Mouse (Mus musculus): ENCODE results near the gene Slco3a1. TPM values are rescaled to one million over a fixed set of nuclear protein-coding genes. Genes with fewer than 3 reads are reported as not detected.
A peak's percentile ranks its signal among the peaks of the same experiment; 100 is the strongest.

Gene Slco3a1
- polyA plus RNA-seq, 1 experiment from 2014 or later, result 12.4 TPM

DNA sequence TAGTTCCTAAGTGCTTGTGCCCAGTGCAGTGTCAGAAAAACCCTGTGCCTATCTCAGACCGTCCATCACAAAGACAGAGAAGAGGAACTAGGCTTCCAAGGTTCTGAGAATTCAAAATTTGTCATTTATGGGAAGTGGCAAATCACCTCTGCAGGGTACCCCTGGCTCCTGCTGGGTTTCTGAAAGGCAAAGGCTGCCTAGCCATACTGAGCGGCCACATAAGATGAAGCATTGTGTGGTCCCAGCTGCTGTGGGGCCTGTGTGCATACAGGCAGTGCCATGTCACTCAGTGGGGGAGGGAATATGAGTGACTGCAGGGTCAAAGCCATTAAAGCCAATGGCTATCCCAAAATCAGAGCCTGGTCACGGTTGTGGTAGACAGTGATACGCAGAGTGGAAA is 31.5 kb downstream of the Slco3a1 start:
- Histone ChIP-seq H3K27me3 (replicated peaks; ENCODE audit: control insufficient read depth, insufficient read depth, low read length) (0 out of 2 replicates have a peak, but pooled peaks cover 3% of the 10 kb centered on the region), H3K9ac (ENCODE audit: low read length) (no peak overlapping the region), H3K9me3 (replicated peaks; ENCODE audit: control insufficient read depth, low read length) (no peaks in the 10 kb centered on the region), H3K4me1 (ENCODE audit: control insufficient read depth, insufficient read depth, low read length) (no peaks in the 10 kb centered on the region), H3K27ac (ENCODE audit: low read depth, low read length) (no peak overlapping the region), H3K4me3 (ENCODE audit: low read depth, low read length) (no peak overlapping the region), H3K4me2 (ENCODE audit: low read length) (no peak overlapping the region), H3K36me3 (ENCODE audit: control insufficient read depth, insufficient read depth, low read length) (no peaks in the 10 kb centered on the region)
- no peak for ATAC-seq
- DNase-seq (ENCODE audit: low spot score), result no peak
- WGBS, result 48% methylated on average over 4 of the region's 4 CpGs

DNA sequence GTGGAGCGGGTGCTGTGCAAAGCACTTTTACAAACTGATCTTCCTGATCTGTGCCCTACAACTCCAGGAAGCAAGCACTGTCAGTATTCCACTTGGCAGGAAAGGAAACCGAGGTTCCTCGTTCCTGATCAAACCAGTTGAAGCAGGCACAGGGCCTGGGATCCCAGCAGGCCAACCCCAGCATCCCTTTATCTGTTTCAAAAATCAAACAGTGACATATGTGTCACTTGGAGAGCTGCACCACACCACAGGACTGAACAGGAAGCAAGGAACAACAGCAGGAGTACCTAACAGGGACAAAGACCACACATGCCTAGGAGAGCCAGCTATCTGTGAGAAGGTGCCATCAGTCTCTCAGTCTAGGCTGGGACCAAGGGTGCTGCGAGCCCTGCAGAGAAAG is 32.3 kb downstream of the Slco3a1 start:
- Histone ChIP-seq H3K36me3 (ENCODE audit: control insufficient read depth, insufficient read depth, low read length) (no peaks in the 10 kb centered on the region), H3K4me3 (ENCODE audit: low read depth, low read length) (no peak overlapping the region), H3K9me3 (replicated peaks; ENCODE audit: control insufficient read depth, low read length) (no peaks in the 10 kb centered on the region), H3K27ac (ENCODE audit: low read depth, low read length) (no peak overlapping the region), H3K4me2 (ENCODE audit: low read length) (no peak overlapping the region), H3K4me1 (ENCODE audit: control insufficient read depth, insufficient read depth, low read length) (no peaks in the 10 kb centered on the region), H3K27me3 (replicated peaks; ENCODE audit: control insufficient read depth, insufficient read depth, low read length) (0 out of 2 replicates have a peak, but pooled peaks cover 3% of the 10 kb centered on the region), H3K9ac (ENCODE audit: low read length) (no peak overlapping the region)
- WGBS, result 80% methylated on average over 4 of the region's 4 CpGs
- ATAC-seq, result no peak
- DNase-seq (ENCODE audit: low spot score), result no peak

DNA sequence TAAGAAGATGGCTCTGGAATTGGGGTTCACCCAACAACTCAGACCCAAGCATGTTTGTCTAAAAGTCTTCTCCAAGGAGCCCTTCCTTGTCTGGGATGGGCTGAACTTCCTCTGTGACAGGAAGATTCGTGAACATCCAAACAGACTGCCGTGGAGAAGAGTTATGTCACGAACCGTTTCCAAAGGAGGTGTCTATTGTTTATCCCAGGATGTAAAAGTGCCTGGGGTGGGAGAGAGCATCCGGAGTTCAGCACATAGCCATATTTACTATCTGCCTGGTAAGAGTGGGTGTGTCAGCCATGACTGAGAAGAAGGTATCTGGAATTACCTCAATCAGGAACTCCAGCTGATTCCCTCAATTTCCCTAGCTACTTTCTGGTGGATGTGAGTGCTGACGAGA is 35.2 kb downstream of the Slco3a1 start:
- no peak overlapping the region for H3K9ac ChIP-seq (ENCODE audit: low read length)
- H3K9me3 ChIP-seq (replicated peaks; ENCODE audit: control insufficient read depth, low read length), result no peaks in the 10 kb centered on the region
- no peak overlapping the region for H3K4me2 ChIP-seq (ENCODE audit: low read length)
- ATAC-seq, result no peak
- H3K27me3 ChIP-seq (replicated peaks; ENCODE audit: control insufficient read depth, insufficient read depth, low read length), result 0 out of 2 replicates have a peak, but pooled peaks cover 3% of the 10 kb centered on the region
- no peak overlapping the region for H3K4me3 ChIP-seq (ENCODE audit: low read depth, low read length)
- H3K4me1 ChIP-seq (ENCODE audit: control insufficient read depth, insufficient read depth, low read length), result no peaks in the 10 kb centered on the region
- no peaks in the 10 kb centered on the region for H3K36me3 ChIP-seq (ENCODE audit: control insufficient read depth, insufficient read depth, low read length)
- 84% methylated on average over 6 of the region's 6 CpGs for WGBS
- DNase-seq (ENCODE audit: low spot score), result no peak
- H3K27ac ChIP-seq (ENCODE audit: low read depth, low read length), result no peak overlapping the region

DNA sequence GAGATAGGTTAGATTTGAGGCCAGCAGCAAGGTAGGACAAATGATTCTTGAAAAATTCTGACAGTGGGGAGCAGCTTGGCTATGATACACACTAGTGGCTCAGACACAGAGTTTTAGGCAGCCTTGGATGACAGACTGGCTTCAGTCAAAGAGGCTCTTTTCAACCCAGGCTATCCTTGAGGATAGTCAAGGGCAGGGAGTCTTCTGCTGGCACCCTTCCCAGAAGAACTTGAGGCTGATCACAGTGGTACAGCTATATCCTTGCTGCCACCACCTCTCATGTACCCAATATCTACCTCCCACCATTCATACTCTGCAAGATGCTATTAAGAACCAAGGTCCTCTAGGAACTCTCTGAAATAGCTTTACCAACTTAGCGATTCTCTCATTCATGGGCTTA is 35.8 kb downstream of the Slco3a1 start:
- Histone ChIP-seq H3K9me3 (replicated peaks; ENCODE audit: control insufficient read depth, low read length) (no peaks in the 10 kb centered on the region), H3K36me3 (ENCODE audit: control insufficient read depth, insufficient read depth, low read length) (no peaks in the 10 kb centered on the region), H3K27ac (ENCODE audit: low read depth, low read length) (no peak overlapping the region), H3K9ac (ENCODE audit: low read length) (no peak overlapping the region), H3K4me1 (ENCODE audit: control insufficient read depth, insufficient read depth, low read length) (no peaks in the 10 kb centered on the region), H3K4me3 (ENCODE audit: low read depth, low read length) (no peak overlapping the region), H3K4me2 (ENCODE audit: low read length) (no peak overlapping the region), H3K27me3 (replicated peaks; ENCODE audit: control insufficient read depth, insufficient read depth, low read length) (0 out of 2 replicates have a peak, but pooled peaks cover 3% of the 10 kb centered on the region)
- DNase-seq (ENCODE audit: low spot score) (no peak), ATAC-seq (no peak)
- whole genome bisulfite sequencing, result 98% methylated on average over 1 of the region's 1 CpGs

DNA sequence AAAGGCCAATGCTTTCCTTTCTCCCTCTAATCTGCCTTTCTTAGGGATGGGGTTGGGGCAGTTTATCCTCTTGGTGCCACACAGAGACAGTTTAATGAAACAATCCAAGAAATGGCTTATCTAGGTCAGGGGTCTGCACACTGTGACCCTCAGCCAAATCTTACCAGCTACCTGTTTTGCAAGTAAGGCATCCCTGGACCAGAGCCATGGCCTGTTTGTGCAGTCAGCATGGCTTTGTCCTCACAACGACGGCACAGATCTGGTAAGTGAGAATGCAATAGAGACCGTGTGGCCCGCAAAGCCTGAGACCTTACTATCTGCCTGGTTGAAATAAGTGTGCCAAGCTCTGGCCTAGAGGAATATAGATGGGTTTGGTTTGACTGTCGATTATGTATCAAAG is 36.3 kb downstream of the Slco3a1 start:
- Histone ChIP-seq H3K9ac (ENCODE audit: low read length) (no peak overlapping the region), H3K36me3 (ENCODE audit: control insufficient read depth, insufficient read depth, low read length) (no peaks in the 10 kb centered on the region), H3K27ac (ENCODE audit: low read depth, low read length) (no peak overlapping the region), H3K27me3 (replicated peaks; ENCODE audit: control insufficient read depth, insufficient read depth, low read length) (0 out of 2 replicates have a peak, but pooled peaks cover 3% of the 10 kb centered on the region), H3K4me2 (ENCODE audit: low read length) (no peak overlapping the region), H3K4me3 (ENCODE audit: low read depth, low read length) (no peak overlapping the region), H3K9me3 (replicated peaks; ENCODE audit: control insufficient read depth, low read length) (no peaks in the 10 kb centered on the region), H3K4me1 (ENCODE audit: control insufficient read depth, insufficient read depth, low read length) (no peaks in the 10 kb centered on the region)
- DNase-seq (ENCODE audit: low spot score) (no peak), ATAC-seq (no peak)
- WGBS, result 84% methylated on average over 5 of the region's 5 CpGs

DNA sequence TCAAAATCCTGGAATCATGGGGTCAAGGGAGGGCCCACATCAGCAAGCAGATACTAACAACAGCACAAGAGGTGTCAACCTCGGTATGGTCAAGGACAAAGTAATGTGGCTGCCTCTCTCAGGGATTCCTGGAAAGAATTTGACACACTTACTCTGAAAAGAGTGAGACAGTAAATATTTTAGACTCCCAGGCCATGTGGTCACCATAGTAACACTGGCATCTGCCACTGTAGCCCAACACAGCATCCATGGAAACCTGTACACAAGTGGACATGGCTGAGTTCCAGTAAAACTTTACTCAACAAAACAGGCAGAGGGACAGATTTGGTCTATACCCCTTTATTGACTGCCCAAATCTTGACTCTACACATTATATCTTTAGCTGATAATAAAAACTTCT is 43.9 kb downstream of the Slco3a1 start:
- Histone ChIP-seq H3K36me3 (ENCODE audit: control insufficient read depth, insufficient read depth, low read length) (no peaks in the 10 kb centered on the region), H3K27ac (ENCODE audit: low read depth, low read length) (no peak overlapping the region), H3K4me3 (ENCODE audit: low read depth, low read length) (no peak overlapping the region), H3K4me1 (ENCODE audit: control insufficient read depth, insufficient read depth, low read length) (no peaks in the 10 kb centered on the region), H3K9ac (ENCODE audit: low read length) (no peak overlapping the region), H3K9me3 (replicated peaks; ENCODE audit: control insufficient read depth, low read length) (no peaks in the 10 kb centered on the region), H3K4me2 (ENCODE audit: low read length) (no peak overlapping the region), H3K27me3 (replicated peaks; ENCODE audit: control insufficient read depth, insufficient read depth, low read length) (no peaks in the 10 kb centered on the region; the same call in 1 of the 2 replicates)
- WGBS, result 80% methylated on average over 1 of the region's 1 CpGs
- DNase-seq (ENCODE audit: low spot score) (peak; percentile 52), ATAC-seq (no peak)

DNA sequence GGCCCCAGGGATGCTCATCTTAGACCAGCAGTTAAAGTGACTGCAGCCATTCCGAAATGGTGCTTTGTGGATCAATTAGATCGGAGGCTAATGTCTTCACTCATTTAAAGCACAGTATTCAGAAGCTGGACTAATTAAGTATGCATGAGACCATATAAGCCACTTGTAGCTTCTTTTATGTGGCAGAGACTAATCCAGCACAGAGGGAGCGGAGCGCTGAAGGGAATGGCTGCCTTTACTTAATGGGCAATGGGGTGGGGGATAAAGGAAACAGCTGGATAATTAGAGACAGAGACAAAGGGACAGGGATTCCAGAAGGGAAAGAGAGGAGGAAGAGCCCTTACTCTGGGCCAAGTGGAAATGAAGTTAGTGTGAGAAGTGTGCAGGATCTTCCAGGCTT is 46.4 kb downstream of the Slco3a1 start:
- H3K27ac ChIP-seq (ENCODE audit: low read depth, low read length), result no peak overlapping the region
- no peaks in the 10 kb centered on the region for H3K4me1 ChIP-seq (ENCODE audit: control insufficient read depth, insufficient read depth, low read length)
- 6% methylated on average over 4 of the region's 4 CpGs for WGBS
- no peaks in the 10 kb centered on the region for H3K36me3 ChIP-seq (ENCODE audit: control insufficient read depth, insufficient read depth, low read length)
- H3K4me3 ChIP-seq (ENCODE audit: low read depth, low read length), result no peak overlapping the region
- no peaks in the 10 kb centered on the region for H3K9me3 ChIP-seq (replicated peaks; ENCODE audit: control insufficient read depth, low read length)
- peak; percentile 46 for DNase-seq (ENCODE audit: low spot score)
- peaks cover 11% of the 10 kb centered on the region for H3K27me3 ChIP-seq (replicated peaks; ENCODE audit: control insufficient read depth, insufficient read depth, low read length)
- ATAC-seq, result peak; percentile 80
- H3K9ac ChIP-seq (ENCODE audit: low read length), result no peak overlapping the region
- H3K4me2 ChIP-seq (ENCODE audit: low read length), result no peak overlapping the region

DNA sequence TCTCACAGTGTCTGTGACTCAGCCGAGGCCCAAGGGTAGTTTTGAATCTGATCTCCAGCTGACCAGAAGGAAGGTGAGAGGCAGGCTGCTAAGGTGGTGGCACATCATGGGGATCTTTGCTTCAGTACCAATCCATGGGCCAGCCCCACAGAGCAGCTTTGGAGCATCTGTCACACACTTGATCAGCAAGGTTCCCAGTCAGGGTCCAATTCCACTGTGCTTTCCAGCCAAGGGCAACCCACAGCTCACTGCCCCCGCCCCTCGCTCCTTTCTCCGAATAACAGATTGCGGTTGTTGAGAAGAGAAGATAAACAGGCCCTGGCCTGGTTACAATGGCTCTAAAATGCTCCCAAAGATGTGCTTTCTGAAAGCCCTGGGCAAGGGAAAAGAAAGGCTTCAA is 47.7 kb downstream of the Slco3a1 start:
- Histone ChIP-seq H3K4me3 (ENCODE audit: low read depth, low read length) (no peak overlapping the region), H3K9ac (ENCODE audit: low read length) (no peak overlapping the region), H3K36me3 (ENCODE audit: control insufficient read depth, insufficient read depth, low read length) (no peaks in the 10 kb centered on the region), H3K27ac (ENCODE audit: low read depth, low read length) (no peak overlapping the region), H3K9me3 (replicated peaks; ENCODE audit: control insufficient read depth, low read length) (no peaks in the 10 kb centered on the region), H3K4me2 (ENCODE audit: low read length) (no peak overlapping the region), H3K27me3 (replicated peaks; ENCODE audit: control insufficient read depth, insufficient read depth, low read length) (peaks cover 14% of the 10 kb centered on the region), H3K4me1 (ENCODE audit: control insufficient read depth, insufficient read depth, low read length) (no peaks in the 10 kb centered on the region)
- ATAC-seq (no peak), DNase-seq (ENCODE audit: low spot score) (no peak)
- 84% methylated on average over 5 of the region's 5 CpGs for WGBS

DNA sequence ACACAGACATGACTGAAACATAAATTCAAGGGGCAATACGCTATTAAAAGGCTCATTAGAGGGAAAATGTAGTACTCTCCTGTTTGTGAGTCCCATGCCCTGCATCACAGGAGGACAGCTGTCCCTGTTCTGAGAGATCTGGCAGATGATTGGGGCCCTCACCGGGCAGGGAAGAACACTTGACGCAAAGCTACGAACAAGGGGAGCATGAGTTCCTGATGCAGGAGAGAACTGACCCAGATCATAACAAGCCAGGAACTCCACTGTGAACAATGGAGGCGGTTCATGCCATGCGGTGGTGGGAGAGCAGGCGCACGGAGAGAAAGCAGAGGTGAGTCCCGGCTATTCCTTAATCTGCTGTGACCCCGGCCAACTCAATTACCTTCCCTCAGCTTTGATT is 48.9 kb downstream of the Slco3a1 start:
- H3K4me1 ChIP-seq (ENCODE audit: control insufficient read depth, insufficient read depth, low read length), result peaks cover 3% of the 10 kb centered on the region
- no peaks in the 10 kb centered on the region for H3K36me3 ChIP-seq (ENCODE audit: control insufficient read depth, insufficient read depth, low read length)
- H3K4me3 ChIP-seq (ENCODE audit: low read depth, low read length), result no peak overlapping the region
- H3K27ac ChIP-seq (ENCODE audit: low read depth, low read length), result no peak overlapping the region
- H3K4me2 ChIP-seq (ENCODE audit: low read length), result no peak overlapping the region
- 55% methylated on average over 10 of the region's 10 CpGs for WGBS
- no peak overlapping the region for H3K9ac ChIP-seq (ENCODE audit: low read length)
- DNase-seq (ENCODE audit: low spot score) (no peak), ATAC-seq (no peak)
- no peaks in the 10 kb centered on the region for H3K9me3 ChIP-seq (replicated peaks; ENCODE audit: control insufficient read depth, low read length)
- peaks cover 14% of the 10 kb centered on the region for H3K27me3 ChIP-seq (replicated peaks; ENCODE audit: control insufficient read depth, insufficient read depth, low read length)
